Mouse (Mus musculus): ENCODE results near the gene Cacnb2.

DNA sequence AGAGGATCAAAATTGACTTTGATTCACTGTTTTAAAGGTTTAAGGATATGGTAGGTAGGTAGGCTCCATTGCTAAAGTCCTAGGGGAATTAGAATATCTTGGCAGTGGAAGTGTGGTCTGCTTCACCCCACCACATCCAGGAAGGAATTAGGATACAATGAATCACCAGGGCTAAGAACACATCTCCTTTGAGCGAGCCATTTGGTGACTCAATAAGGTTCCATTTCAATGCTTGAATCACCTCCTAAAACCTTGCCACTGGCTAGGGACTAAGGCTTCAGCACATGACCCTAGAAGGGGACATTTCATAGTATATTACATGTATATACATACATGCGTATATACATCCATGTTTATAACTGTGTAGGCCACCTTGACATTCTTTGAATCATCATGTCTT is 30.3 kb downstream of the Cacnb2 start:
- TF ChIP-seq CTCF (IDR thresholded peaks at IDR 0.05; ENCODE audit: insufficient read depth, low read length): no peak
- TF ChIP-seq POLR2A (IDR thresholded peaks at IDR 0.05; ENCODE audit: borderline replicate concordance, extremely low read depth, low read depth, low read length): no peak

All from lung, adult 2 months (tissue).